Mouse (Mus musculus): ENCODE measurements around the gene Tppp.
"Not testable (repeated sequence)": the region's sequence is repeated elsewhere in the genome, so short reads cannot be mapped to it uniquely, and the experiment has no call there.

The Tppp gene

GRCm38 (mm10) chr13:74008948-74009718 is at the start of gene Tppp:
Gene Tppp (plus strand): TSS chr13:74009407.
- DNase-seq (ENCODE audit: low spot score in 2 of 2) = peak; percentile 86 to 90

- DNase-seq (ENCODE audit: low spot score in 2 of 2) = no peak
These were observed 49.0 kb upstream of the Tppp start for GRCm38 (mm10) chr13:73960117-73960652.

DNA sequence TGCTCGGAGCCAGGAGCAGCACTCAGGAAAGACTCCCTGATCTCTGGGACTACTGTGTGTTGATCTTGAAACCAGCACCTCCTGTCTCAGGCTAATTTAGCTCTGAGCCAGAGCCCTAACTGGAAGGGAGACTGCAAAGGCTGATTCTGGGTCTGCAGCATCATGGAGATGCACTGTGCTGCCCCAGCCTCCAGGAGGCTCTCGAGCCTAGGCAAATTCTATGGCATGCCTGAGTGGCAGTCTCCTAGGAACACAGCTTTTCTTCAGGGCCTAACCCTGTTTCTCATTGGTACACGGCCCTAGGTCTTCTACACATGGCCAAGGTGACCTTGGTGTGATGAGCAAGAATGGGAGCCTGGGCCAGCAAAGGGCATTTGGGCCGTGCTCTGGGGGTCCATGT is 48.0 kb upstream of the Tppp start:
- no peak for DNase-seq (ENCODE audit: low spot score in 2 of 2)

DNA sequence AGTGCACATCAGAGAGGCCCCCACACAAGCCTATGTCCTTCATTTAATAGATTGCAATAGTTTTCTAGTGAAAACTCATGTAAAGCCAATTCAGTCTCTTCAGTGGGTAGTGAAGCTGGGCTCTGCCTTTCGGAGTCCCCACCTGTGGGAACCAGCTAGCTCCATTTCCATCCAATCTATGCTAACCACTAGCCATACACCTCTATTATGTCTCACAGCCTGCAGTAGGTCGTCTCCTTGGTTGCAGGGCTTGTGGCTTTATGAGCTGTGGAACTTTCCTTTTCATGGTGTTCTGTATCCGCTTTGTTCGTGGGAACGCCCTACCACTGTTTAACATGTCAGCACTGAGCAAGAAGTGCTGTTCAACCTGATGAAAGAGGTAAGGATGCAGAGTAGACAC is 45.7 kb upstream of the Tppp start, which contains the start of gene Zdhhc11:
Gene Zdhhc11 (plus strand): TSS at position 301 of the 400 bp plus-strand sequence.
- no peak for DNase-seq (ENCODE audit: low spot score in 2 of 2)

GRCm38 (mm10) chr13:73970545-73971448 is 38.4 kb upstream of the Tppp start:
- DNase-seq (ENCODE audit: low spot score in 2 of 2) = peak in 1 of 2 experiments; percentile 45

GRCm38 (mm10) chr13:73974523-73974922 is 34.7 kb upstream of the Tppp start:
- no peak for DNase-seq (ENCODE audit: low spot score in 2 of 2)

DNA sequence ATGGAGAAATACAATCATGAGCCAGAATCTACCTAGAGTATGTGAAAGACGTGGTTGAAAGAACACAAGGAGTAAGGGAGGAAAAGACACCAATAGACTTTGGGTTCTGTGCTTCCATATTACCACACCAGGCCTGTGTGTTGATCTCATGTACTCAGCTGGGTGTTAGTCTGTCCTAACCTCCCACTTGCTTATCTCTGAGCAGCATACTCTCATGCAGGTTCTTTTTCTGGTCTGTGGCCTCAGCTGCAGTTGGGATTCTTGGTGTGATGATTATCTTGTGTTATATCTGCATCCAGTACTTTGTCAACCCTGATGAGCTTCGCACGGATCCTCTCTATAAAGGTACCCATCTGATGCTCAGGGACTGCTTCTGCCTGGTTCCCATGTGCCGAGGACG is 32.3 kb upstream of the Tppp start:
- no peak for DNase-seq (ENCODE audit: low spot score in 2 of 2)

- DNase-seq (ENCODE audit: low spot score in 2 of 2) = no peak
These were observed 18.9 kb upstream of the Tppp start for GRCm38 (mm10) chr13:73990325-73990724.

DNA sequence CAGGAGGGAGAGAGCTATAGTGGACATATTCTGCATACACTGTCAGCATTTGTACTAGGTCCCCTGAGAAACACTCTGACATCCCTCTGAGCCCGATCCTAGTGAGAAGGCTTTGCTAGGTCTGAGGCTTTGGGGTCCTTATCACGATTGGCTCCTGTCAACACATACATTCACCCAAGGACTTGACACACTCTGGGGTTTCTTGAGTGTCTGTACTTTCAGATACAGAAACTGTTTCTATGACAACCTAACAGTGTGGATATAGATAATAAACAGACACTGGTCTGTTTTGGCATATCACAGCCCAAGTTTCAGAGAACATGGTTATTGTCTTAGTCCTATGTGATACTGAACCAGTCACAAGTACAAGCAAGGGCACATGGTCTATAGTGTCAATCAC is 18.4 kb upstream of the Tppp start:
- no peak for DNase-seq (ENCODE audit: low spot score in 2 of 2)

- DNase-seq (ENCODE audit: low spot score in 2 of 2) = no peak
These were observed 17.9 kb upstream of the Tppp start for GRCm38 (mm10) chr13:73991267-73991666.

- no peak for DNase-seq (ENCODE audit: low spot score in 2 of 2)
These were observed 12.8 kb upstream of the Tppp start for GRCm38 (mm10) chr13:73996456-73996855.

GRCm38 (mm10) chr13:74000519-74000918 is 8.7 kb upstream of the Tppp start:
- no peak for DNase-seq (ENCODE audit: low spot score in 2 of 2)

- no peak for DNase-seq (ENCODE audit: low spot score in 2 of 2)
These were observed 8.2 kb upstream of the Tppp start for GRCm38 (mm10) chr13:74000961-74001360.

DNA sequence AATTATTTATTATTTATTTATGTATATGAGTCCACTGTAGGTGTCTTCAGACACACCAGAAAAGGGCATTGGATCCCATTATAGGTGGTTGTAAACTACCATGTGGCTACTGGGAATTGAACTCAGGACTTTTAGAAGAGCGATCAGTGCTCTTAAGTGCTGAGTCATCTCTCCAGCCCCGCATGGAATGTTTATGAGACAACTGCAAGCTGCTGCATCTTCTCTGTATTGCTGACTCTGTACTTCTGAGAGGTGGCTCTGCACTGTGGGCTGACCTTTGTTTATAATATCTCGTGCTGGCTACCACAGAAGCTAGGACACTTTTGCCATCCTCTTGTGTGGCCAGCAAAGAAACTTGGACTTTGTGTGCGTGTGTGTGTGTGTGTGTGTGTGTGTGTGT is 7.7 kb upstream of the Tppp start:
- no peak for DNase-seq (ENCODE audit: low spot score in 2 of 2)

DNA sequence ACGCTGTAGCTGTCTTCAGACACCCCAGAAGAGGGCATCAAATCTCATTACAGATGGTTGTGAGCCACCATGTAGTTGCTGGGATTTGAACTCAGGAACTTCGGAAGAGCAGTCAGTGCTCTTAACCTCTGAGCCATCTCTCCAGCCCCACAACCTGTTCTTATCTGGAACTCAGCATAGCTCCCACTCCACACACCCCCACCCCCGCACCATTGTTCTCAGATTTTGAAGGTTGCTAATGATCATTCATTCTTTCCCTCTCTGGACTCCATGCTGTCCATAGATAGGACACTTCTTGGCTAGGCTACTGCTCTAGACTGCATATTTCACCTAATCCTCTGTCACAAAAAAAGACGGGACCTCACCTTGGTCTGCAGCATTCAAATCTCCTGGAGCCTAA is 2.3 kb upstream of the Tppp start:
- DNase-seq (ENCODE audit: low spot score in 2 of 2) = not testable (repeated sequence)

DNA sequence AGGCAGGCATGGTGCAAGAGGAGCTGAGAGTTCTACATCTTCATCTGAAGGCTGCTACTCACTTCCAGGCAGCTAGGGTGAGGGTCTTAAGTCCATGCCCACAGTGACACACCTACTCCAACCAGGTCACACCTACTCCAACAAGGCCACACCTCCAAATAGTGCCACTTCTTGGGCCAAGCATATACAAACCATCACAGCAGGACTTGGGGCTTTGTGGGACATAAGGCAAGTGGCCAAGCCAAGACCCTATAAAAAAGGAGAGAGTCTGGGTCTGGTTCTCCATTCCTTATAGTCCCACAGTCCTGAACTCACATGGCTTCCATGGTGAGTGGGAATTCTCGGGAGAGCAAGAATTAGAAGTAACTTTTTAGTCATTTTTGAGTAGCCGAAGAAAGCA is 991 bp upstream of the Tppp start:
- not testable (repeated sequence) for DNase-seq (ENCODE audit: low spot score in 2 of 2)

GRCm38 (mm10) chr13:74009791-74010614 is 796 bp downstream of the Tppp start:
- DNase-seq (ENCODE audit: low spot score in 2 of 2) = peak; percentile 35 to 44

DNA sequence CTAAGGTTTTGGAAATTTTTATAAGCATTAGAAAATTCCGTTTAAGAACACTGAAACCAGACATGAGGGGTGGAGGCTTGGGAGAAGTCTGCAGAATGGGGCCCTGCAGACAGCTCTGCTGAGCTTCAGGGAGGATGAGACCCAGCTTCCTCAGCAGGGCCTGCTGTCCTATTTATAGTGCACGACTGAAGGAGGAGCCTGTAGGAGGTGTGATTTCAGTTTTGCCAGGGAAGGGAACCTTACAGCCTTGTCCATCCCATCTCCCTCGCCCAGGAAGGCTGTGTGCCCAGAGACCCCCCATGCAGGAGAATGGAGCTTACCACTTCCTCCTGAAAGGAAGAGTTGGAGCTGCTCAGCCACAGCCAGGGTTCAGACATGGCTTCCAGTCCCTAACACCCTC is 1.5 kb downstream of the Tppp start:
- no peak for DNase-seq (ENCODE audit: low spot score in 2 of 2)

GRCm38 (mm10) chr13:74015908-74016307 is 6.7 kb downstream of the Tppp start:
- DNase-seq (ENCODE audit: low spot score in 2 of 2) = no peak

- no peak for DNase-seq (ENCODE audit: low spot score in 2 of 2)
These were observed 8.2 kb downstream of the Tppp start for GRCm38 (mm10) chr13:74017426-74017825.

DNA sequence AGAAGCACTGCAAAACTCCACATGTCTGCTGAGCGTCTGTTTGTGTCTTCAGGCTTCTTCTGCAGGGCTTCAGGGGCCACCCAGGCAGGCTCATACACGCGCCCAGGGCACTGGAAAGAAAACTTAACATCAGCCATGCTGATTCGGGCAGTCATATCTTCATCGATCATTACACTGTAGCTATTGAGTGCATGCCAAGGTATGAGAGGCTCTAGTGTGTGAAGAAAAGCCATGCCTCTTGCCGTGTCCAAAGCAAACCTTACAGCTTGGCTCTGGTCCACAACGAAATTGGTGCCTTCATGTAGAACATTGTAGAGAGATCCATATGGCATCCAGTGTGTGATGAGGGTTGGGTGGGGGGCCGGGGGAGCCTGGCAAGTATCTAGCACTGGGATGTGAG is 9.8 kb downstream of the Tppp start:
- DNase-seq (ENCODE audit: low spot score in 2 of 2) = not testable (repeated sequence)

Measured in thymus, postnatal 10 days (tissue).